Mouse (Mus musculus): Measurements from ENCODE around the gene Khdc4.

The Khdc4 gene

GRCm38 (mm10) chr3:88736556-88736955, 51.0 kb downstream of the Khdc4 start:
- no peak for DNase-seq (ENCODE audit: low read depth)

- DNase-seq (ENCODE audit: low read depth): no peak
Measured at GRCm38 (mm10) chr3:88738641-88739040, 53.0 kb downstream of the Khdc4 start.

GRCm38 (mm10) chr3:88740147-88740546, 54.5 kb downstream of the Khdc4 start:
- DNase-seq (ENCODE audit: low read depth): no peak

GRCm38 (mm10) chr3:88745534-88745933, 59.9 kb downstream of the Khdc4 start:
- DNase-seq (ENCODE audit: low read depth): no peak

- DNase-seq (ENCODE audit: low read depth): no peak
Measured at GRCm38 (mm10) chr3:88746139-88746870, 60.7 kb downstream of the Khdc4 start.

GRCm38 (mm10) chr3:88746871-88747231, 61.2 kb downstream of the Khdc4 start:
- DNase-seq (ENCODE audit: low read depth): no peak

- no peak for DNase-seq (ENCODE audit: low read depth)
Measured at GRCm38 (mm10) chr3:88754283-88754682, 68.7 kb downstream of the Khdc4 start.

GRCm38 (mm10) chr3:88755541-88755940, 69.9 kb downstream of the Khdc4 start:
- DNase-seq (ENCODE audit: low read depth): no peak

GRCm38 (mm10) chr3:88756276-88756675, 70.7 kb downstream of the Khdc4 start:
- DNase-seq (ENCODE audit: low read depth): no peak

GRCm38 (mm10) chr3:88758045-88758500, 72.5 kb downstream of the Khdc4 start:
- DNase-seq (ENCODE audit: low read depth): peak; percentile 79

GRCm38 (mm10) chr3:88761619-88762018, 76.0 kb downstream of the Khdc4 start:
- DNase-seq (ENCODE audit: low read depth): no peak

- DNase-seq (ENCODE audit: low read depth): no peak
Measured at GRCm38 (mm10) chr3:88762401-88762831, 76.8 kb downstream of the Khdc4 start.
